Mouse (Mus musculus) midbrain, embryonic 12.5 days (tissue): ENCODE data around the gene Foxo1. TPM values are rescaled to one million over a fixed set of nuclear protein-coding genes. Genes with fewer than 3 reads are reported as not detected.

Experiments
- ATAC-seq: fragments of 200-750 bp; cut with Nextera tagmentation; 2 replicates; pipeline ENCODE4 v1.8.0; 2017; ENCODE audit warnings: low read depth, moderate TSS enrichment, moderate library complexity; ENCODE audit not compliant: low FRiP score
- H3K27ac ChIP-seq: fragments of 300-500 bp; sonication (generic); replicated peaks from 2 replicates; pipeline ENCODE4 v1.5.1; 2016; ENCODE audit warnings: mild to moderate bottlenecking
- H3K27me3 ChIP-seq: fragments of 300-500 bp; sonication (generic); 2 replicates; pipeline ENCODE4 v1.6.1; 2016; ENCODE audit warnings: mild to moderate bottlenecking
- H3K36me3 ChIP-seq: fragments of 300-500 bp; sonication (generic); 2 replicates; pipeline ENCODE4 v1.6.1; 2016
- H3K4me1 ChIP-seq: fragments of 300-500 bp; sonication (generic); 2 replicates; pipeline ENCODE4 v1.6.1; 2016
- H3K4me2 ChIP-seq: fragments of 300-500 bp; sonication (generic); replicated peaks from 2 replicates; pipeline ENCODE4 v1.6.1; 2016; ENCODE audit warnings: mild to moderate bottlenecking, moderate library complexity
- H3K4me3 ChIP-seq: fragments of 300-500 bp; sonication (generic); 2 replicates; pipeline ENCODE4 v1.5.1; 2016; ENCODE audit warnings: mild to moderate bottlenecking
- H3K9ac ChIP-seq: fragments of 300-500 bp; sonication (generic); replicated peaks from 2 replicates; pipeline ENCODE4 v1.6.1; 2016; ENCODE audit warnings: mild to moderate bottlenecking, moderate library complexity
- H3K9me3 ChIP-seq: fragments of 300-500 bp; sonication (generic); 2 replicates; pipeline ENCODE4 v1.6.1; 2016; ENCODE audit warnings: mild to moderate bottlenecking
- WGBS: fragments of 180-500 bp; shearing (Covaris S2); methylation state at CpG from one replicate; pipeline ENCODE4 v1.1.7; 2016; 5-methylcytosine and 5-hydroxymethylcytosine counted together
- polyA plus RNA-seq: library from polyadenylated mRNA; unstranded; fragments of >200 nt; fragmentation: Nextera tagmentation; extraction: Ambion mirVana; gene quantifications from 2 replicates; pipeline ENCODE4 v1.2.1, GENCODE M21; 2016

Foxo1 gene
- polyA plus RNA-seq, 1 experiment from 2014 or later: 3.6 TPM

DNA sequence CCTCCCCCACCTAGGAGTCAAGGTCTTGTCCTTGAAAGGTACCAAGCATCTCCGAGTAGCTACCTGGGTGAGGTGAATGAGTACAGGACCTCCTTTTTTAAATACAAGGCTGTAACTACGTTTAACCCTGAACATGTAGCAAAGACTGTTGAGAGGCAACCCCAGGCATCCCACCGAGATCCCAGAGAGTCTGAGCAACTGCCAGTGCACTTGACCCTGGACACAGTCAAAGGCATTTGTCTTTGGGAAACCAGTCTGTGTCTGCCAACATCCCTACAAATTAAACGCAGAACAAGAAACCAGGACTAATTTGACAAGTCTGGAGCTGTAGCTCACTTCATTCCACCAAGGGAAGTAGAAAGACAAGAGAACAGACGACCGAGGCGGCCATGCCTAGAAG, 86.1 kb downstream of the Foxo1 start:
- no peaks in the 10 kb centered on the region for H3K4me1 ChIP-seq
- no peaks in the 10 kb centered on the region for H3K36me3 ChIP-seq
- WGBS: 83% methylated on average over 7 of the region's 7 CpGs
- H3K4me3 ChIP-seq: no peak overlapping the region
- H3K9me3 ChIP-seq: no peaks in the 10 kb centered on the region
- H3K9ac ChIP-seq: no peak overlapping the region
- no peak for ATAC-seq
- no peak overlapping the region for H3K4me2 ChIP-seq
- H3K27me3 ChIP-seq: no peaks in the 10 kb centered on the region
- H3K27ac ChIP-seq: no peak overlapping the region

DNA sequence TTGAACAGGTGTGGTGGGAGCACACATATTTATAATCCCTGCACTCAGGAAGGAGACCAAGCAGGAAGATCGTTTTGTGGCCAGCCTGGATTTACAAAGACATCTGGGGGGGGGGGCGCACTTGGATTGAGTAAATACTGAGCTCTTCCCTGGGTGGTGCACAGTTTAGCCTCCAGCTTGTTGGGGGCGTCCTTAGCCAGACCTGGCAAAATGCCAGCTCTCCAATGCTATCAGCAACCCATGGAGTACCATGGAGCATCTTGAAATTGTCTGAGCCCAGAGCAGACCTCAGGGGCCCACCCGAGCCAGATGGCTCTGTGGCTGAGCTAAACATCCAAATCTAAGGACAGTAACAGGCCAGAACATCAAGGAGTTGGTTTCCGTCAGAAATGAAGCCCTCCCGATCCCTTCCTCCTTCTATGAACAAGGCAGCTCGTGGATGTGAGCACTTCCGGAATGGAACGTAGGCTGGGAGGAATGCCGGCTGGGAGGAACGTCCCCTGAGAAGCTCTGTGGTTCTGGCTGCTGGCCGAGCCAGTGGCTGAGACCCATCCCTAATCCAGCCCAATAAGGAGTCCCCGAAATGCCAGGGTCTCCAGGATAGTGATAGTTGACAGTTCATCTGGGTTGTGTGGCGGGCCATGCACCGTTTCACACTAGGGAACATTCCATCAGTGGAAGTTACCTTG, 89.3 kb downstream of the Foxo1 start:
- Histone ChIP-seq H3K36me3 (no peaks in the 10 kb centered on the region), H3K27me3 (no peaks in the 10 kb centered on the region), H3K4me2 (no peak overlapping the region), H3K4me1 (no peaks in the 10 kb centered on the region), H3K4me3 (no peak overlapping the region), H3K9ac (no peak overlapping the region), H3K27ac (no peak overlapping the region), H3K9me3 (no peaks in the 10 kb centered on the region)
- ATAC-seq: no peak
- WGBS: 86% methylated on average over 15 of the region's 15 CpGs

DNA sequence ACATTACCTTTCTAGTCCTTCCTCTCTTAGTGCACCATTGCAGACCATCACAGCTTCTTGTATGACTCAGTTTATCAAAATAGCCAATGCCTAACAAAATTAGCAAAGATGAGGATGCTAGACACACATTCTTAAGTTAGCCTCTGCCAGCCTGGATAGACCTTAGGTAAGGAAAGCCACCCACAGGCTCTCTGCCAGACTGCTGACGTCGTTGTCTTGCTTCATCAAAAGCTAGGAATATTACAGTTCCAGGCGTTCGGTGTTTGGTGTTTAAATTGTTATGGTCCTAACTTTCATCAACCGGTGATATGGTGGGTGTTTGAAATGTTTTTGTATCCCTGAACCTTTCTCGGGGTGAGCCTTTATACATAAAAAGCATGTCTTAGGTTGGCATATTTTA, 96.4 kb downstream of the Foxo1 start:
- Histone ChIP-seq H3K27me3 (no peaks in the 10 kb centered on the region), H3K36me3 (no peaks in the 10 kb centered on the region), H3K4me2 (no peak overlapping the region), H3K9ac (no peak overlapping the region), H3K4me1 (no peaks in the 10 kb centered on the region), H3K4me3 (no peak overlapping the region), H3K9me3 (no peaks in the 10 kb centered on the region), H3K27ac (no peak overlapping the region)
- ATAC-seq: no peak
- WGBS: 95% methylated on average over 6 of the region's 6 CpGs

DNA sequence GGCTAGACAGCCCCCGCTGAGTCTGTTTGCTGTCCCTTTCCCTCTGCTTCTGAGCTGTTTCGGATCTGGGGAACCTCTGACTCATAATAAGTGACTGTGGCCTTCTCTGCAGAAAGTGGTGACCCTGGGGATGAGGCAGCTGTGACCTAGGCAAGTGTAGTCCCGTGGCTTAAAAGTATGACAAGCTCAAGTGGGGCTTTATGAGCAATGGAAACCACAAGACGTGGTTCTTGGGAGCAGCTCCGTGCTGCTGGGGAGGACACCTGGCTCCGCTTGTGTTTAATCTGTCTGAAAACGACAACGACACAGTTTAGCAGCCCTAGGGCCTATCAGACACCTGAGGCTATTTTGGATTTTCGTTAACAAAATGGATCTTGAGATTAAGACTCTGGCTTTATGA, 101.1 kb downstream of the Foxo1 start:
- 90% methylated on average over 9 of the region's 9 CpGs for WGBS
- H3K9me3 ChIP-seq: no peaks in the 10 kb centered on the region
- H3K4me3 ChIP-seq: no peak overlapping the region
- no peak overlapping the region for H3K27ac ChIP-seq
- ATAC-seq: no peak
- H3K9ac ChIP-seq: no peak overlapping the region
- no peaks in the 10 kb centered on the region for H3K4me1 ChIP-seq
- H3K4me2 ChIP-seq: no peak overlapping the region
- no peaks in the 10 kb centered on the region for H3K36me3 ChIP-seq
- H3K27me3 ChIP-seq: no peaks in the 10 kb centered on the region

DNA sequence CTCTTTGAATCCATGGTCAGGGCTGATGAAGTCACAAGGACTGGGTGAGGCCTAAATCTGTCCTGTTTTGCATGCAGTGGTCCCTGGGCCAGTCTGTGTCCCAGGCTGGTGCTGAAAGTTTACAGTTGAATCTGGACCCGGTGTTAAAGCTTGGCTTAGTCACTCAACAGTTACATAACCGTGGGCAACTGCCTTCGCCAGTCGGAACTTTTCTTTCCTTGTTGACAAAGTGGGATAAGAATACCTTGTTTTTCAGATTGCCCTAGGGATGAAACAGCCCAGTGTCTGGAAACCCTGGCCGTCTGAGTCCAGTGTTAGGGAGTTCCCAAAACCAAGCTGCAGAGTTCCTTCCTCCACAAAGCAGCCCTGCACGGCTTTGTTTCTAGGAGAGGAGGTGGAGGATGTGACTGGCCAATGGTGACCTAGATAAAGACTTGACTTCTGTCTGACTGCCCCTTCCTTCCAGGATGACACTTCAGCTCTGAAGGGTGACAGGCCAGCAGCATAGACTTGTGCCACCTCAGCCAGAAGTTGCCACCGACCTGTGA, 101.8 kb downstream of the Foxo1 start:
- Histone ChIP-seq H3K4me1 (no peaks in the 10 kb centered on the region), H3K27me3 (no peaks in the 10 kb centered on the region), H3K9ac (no peak overlapping the region), H3K4me3 (no peak overlapping the region), H3K36me3 (no peaks in the 10 kb centered on the region), H3K9me3 (no peaks in the 10 kb centered on the region), H3K4me2 (no peak overlapping the region), H3K27ac (no peak overlapping the region)
- ATAC-seq: no peak
- 88% methylated on average over 7 of the region's 7 CpGs for WGBS

DNA sequence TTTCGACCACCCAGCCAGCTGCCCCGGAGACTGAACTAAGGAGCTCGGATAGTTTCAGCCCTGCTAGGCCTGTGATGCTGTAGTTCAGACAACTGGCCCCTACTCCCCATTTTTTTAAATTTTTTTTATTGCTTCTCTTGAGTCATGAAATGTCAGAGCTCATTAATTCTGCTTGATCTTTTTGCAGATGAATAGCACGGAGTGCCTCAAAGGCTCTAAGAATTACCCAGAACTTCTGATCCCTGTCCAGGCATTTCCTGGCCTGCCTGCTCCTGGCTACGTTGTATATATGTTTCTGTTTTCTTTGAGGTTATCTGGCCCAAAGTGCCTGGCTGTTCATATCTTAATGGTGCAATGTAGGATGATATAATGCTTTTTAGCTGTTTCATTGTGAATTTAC, 108.8 kb downstream of the Foxo1 start:
- Histone ChIP-seq H3K4me3 (no peak overlapping the region), H3K27ac (no peak overlapping the region), H3K9me3 (no peaks in the 10 kb centered on the region), H3K36me3 (no peaks in the 10 kb centered on the region), H3K9ac (no peak overlapping the region), H3K4me1 (no peaks in the 10 kb centered on the region), H3K27me3 (no peaks in the 10 kb centered on the region), H3K4me2 (no peak overlapping the region)
- WGBS: 84% methylated on average over 5 of the region's 5 CpGs
- ATAC-seq: no peak

DNA sequence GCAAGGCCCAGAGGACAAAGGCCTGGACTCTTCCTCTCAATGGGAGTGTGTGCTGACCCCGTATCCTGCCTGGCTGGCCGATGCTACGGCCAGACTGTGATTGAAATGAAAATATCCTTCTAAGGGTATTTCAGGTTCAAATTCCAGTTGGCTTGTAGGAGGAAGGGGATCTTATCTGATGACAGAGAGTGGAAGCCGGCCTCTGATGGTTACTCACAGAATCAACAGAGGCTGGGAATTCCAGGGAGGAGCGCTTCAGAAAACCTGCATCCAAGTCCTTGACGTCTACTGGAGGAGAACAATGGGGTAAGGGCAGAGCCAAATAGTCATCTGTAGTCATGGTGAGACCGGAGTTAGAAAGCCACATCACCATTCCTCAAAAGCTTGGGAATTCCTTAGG, 115.2 kb downstream of the Foxo1 start:
- ATAC-seq: no peak
- no peaks in the 10 kb centered on the region for H3K9me3 ChIP-seq
- H3K4me2 ChIP-seq: no peak overlapping the region
- no peaks in the 10 kb centered on the region for H3K27me3 ChIP-seq
- H3K36me3 ChIP-seq: no peaks in the 10 kb centered on the region
- no peaks in the 10 kb centered on the region for H3K4me1 ChIP-seq
- WGBS: 85% methylated on average over 7 of the region's 7 CpGs
- H3K27ac ChIP-seq: no peak overlapping the region
- H3K4me3 ChIP-seq: no peak overlapping the region
- no peak overlapping the region for H3K9ac ChIP-seq

DNA sequence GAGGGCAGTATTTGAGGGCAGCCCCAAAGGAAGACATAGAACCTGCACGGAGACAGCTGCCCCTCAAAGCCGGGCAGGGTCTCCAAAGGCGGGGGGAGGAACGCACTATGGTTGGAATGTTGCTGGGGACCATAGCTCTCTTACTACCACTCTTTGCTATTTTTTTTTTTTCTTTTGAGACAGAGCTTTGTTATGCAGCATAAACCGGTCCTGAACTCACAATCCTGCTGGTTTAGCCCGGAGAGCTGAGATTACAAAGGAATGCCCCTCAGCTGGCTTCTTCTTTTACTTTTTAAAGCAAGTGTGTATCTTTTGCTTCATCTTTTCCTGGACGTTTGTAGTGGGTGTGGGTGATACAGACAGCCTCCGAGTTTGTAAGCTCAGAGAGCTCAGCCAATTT, 118.2 kb downstream of the Foxo1 start:
- no peak overlapping the region for H3K27ac ChIP-seq
- no peak for ATAC-seq
- WGBS: 39% methylated on average over 8 of the region's 8 CpGs

DNA sequence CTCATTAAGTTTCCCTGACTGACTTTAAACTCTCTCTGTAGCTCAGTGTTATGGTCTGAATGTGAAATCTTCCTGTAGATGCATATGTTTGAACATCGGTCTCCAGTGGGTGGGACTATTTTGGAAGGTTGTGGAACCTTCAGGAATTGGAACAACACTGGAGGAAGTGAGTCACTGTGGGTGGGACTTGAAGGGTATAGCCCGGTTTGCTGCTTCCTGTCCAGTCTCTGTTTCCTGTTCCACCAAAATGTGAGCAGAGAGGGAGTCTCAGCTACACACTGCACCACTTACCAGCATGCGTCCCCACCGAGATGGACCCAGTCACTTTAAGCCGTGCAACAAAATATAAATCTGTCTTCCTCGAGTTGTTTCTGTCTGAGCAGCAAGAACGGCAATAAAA, 122.2 kb downstream of the Foxo1 start:
- Histone ChIP-seq H3K27ac (no peak overlapping the region), H3K4me3 (no peak overlapping the region), H3K36me3 (no peaks in the 10 kb centered on the region), H3K9me3 (no peaks in the 10 kb centered on the region), H3K9ac (no peak overlapping the region), H3K4me1 (no peaks in the 10 kb centered on the region), H3K4me2 (no peak overlapping the region), H3K27me3 (no peaks in the 10 kb centered on the region)
- ATAC-seq: no peak
- 91% methylated on average over 7 of the region's 7 CpGs for WGBS

More for the DNA sequence above, 118.2 kb downstream of the Foxo1 start:
- Histone ChIP-seq H3K9me3 (no peaks in the 10 kb centered on the region), H3K4me1 (no peaks in the 10 kb centered on the region), H3K36me3 (no peaks in the 10 kb centered on the region), H3K4me3 (no peak overlapping the region), H3K4me2 (no peak overlapping the region), H3K27me3 (no peaks in the 10 kb centered on the region), H3K9ac (no peak overlapping the region)

DNA sequence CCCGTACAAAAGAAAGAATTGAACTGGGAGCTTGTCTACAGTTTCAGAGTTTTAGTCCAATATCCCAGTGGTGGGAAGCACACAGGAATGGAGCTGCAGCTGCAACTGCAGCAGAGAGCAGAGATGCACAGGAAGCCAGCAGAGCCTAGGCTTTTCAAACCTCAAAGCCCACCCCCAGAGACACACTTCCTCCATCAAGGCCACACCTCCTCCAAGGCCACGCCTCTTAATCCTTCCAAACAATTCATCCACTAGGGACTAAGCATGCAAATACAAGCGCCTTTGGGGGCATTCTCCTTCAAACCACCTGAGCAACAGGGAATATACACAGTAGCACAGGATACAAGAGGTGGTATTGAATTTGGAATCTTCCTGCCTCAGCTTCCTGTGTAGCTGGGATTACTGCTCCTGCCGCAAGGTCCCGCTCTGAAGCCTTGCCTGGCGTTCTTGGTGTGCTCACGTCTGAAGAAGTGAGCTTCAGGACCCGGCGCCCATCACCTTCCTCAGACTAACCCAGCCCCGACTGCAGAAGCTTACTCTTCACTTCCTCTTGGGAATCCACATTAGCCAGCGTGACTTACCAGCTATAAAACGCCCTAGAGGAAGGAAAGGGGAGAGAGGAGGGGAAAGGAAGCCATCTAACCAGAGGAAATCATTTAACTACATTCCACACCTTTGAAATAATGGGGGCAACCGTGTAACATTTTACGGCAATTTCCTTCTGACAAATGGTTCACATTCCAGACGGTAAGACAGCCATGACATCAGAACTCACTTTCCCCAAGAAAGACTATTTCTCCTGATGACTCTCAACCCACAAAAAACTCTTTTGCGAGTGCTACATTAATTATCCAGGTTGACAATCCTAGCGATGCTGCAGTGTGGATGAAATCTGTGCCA, 122.9 kb downstream of the Foxo1 start:
- H3K36me3 ChIP-seq: no peaks in the 10 kb centered on the region
- H3K9me3 ChIP-seq: no peaks in the 10 kb centered on the region
- no peaks in the 10 kb centered on the region for H3K4me1 ChIP-seq
- ATAC-seq: no peak
- no peak overlapping the region for H3K4me2 ChIP-seq
- no peak overlapping the region for H3K4me3 ChIP-seq
- no peak overlapping the region for H3K27ac ChIP-seq
- 85% methylated on average over 17 of the region's 17 CpGs for WGBS
- no peaks in the 10 kb centered on the region for H3K27me3 ChIP-seq
- H3K9ac ChIP-seq: no peak overlapping the region

DNA sequence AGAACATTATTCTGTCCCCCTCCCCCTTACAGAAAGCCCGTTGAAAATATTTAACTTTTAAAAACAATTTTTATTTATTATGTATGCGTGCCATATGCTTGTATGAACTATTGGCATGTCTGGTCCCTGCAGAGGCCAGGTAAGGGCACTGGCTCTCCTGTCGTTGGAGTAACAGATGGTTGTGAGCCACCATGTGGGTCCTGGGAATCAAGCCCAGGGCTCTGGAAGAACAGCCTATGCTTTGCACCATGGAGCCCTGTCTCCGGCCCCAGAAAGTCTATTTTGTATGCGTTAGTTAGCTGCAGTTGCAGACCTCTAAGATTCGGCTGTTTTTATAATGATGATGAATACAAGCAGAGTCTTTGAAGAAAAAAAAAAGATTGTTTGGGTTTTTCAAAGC, 123.8 kb downstream of the Foxo1 start:
- no peak overlapping the region for H3K4me2 ChIP-seq
- H3K27me3 ChIP-seq: no peaks in the 10 kb centered on the region
- H3K27ac ChIP-seq: no peak overlapping the region
- no peak for ATAC-seq
- H3K9ac ChIP-seq: no peak overlapping the region
- H3K9me3 ChIP-seq: no peaks in the 10 kb centered on the region
- no peak overlapping the region for H3K4me3 ChIP-seq
- WGBS: 86% methylated on average over 6 of the region's 6 CpGs
- H3K4me1 ChIP-seq: no peaks in the 10 kb centered on the region
- H3K36me3 ChIP-seq: no peaks in the 10 kb centered on the region

DNA sequence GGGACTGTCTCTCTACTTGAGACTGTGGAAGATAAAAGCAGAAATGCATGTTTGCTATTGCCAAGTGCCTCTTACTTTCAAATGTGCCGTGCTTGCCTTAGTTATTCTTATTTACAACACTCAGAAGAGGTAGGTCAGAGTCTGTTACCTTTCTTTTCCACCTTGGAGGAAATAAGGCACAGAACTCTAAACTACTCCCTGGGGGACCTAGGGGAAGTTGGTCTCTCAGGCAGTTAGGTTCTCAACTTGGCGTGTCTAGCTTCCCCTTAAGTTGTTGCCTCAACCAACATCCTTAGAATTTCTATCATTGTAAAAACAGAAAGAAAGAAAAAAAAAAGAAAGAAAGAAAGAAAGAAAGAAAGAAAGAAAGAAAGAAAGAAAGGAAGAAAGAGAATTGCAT, 124.4 kb downstream of the Foxo1 start:
- H3K27ac ChIP-seq: no peak overlapping the region
- no peaks in the 10 kb centered on the region for H3K4me1 ChIP-seq
- WGBS: 81% methylated on average over 2 of the region's 2 CpGs
- H3K4me3 ChIP-seq: no peak overlapping the region
- no peak overlapping the region for H3K4me2 ChIP-seq
- no peaks in the 10 kb centered on the region for H3K9me3 ChIP-seq
- no peaks in the 10 kb centered on the region for H3K36me3 ChIP-seq
- 0 out of 2 replicates have a peak, but pooled peaks cover 4% of the 10 kb centered on the region for H3K27me3 ChIP-seq
- H3K9ac ChIP-seq: no peak overlapping the region
- no peak for ATAC-seq
